Mouse (Mus musculus): Measurements from ENCODE around the gene Anks3. TPM values are rescaled to one million over a fixed set of nuclear protein-coding genes. Genes with fewer than 3 reads are reported as not detected.

Anks3 gene
- 13.5 and 15.8 TPM in 2 replicates for polyA plus RNA-seq (2021; fragmentation: Nextera tagmentation)
- long read RNA-seq, experiment 1, transcript Anks3-201 (17 exons, 2,398 nt) = major isoform, 6 of 29 reads
- long read RNA-seq, experiment 1, partial matches to known transcripts = 5 of 29 reads
- long read RNA-seq, experiment 1, other reads (novel, unspliced or antisense) = 17 of 29 reads
- long read RNA-seq, experiment 2, transcript Anks3-201 (17 exons, 2,398 nt) = major isoform, 56 of 188 reads
- long read RNA-seq, experiment 2, transcript Anks3-206 (11 exons, 1,779 nt) = minor isoform, 6 of 188 reads
- long read RNA-seq, experiment 2, partial matches to known transcripts = 26 of 188 reads
- long read RNA-seq, experiment 2, other reads (novel, unspliced or antisense) = 100 of 188 reads

GRCm38 (mm10) chr16:4963797-4964709 is at the start of gene Anks3:
Anks3 (minus strand) TSS chr16:4964205.

GRCm38 (mm10) chr16:5013054-5013838 is 49.2 kb upstream of the Anks3 start, which contains the start of gene Rogdi:
Rogdi (minus strand) TSS chr16:5013553.

GRCm38 (mm10) chr16:5007067-5007466 is 43.1 kb upstream of the Anks3 start, which contains the start of gene Smim22:
Smim22 (plus strand) TSS chr16:5007288.

GRCm38 (mm10) chr16:4997553-4997952 is 33.5 kb upstream of the Anks3 start, which contains the start of gene Sept12:
Sept12 (minus strand) TSS chr16:4997852.

GRCm38 (mm10) chr16:4938461-4938860 is 25.5 kb downstream of the Anks3 start, which contains the start of gene Nudt16l1:
Nudt16l1 (plus strand) TSS chr16:4938761.

Other genes starting within 250 kb of the Anks3 start
- 24.5 and 25.1 TPM in 2 replicates for gene Nmral1, start 244.8 kb downstream of the Anks3 start, polyA plus RNA-seq (2021; fragmentation: Nextera tagmentation)
- 169 and 176 TPM in 2 replicates for gene Hmox2, start 237.8 kb downstream of the Anks3 start, polyA plus RNA-seq (2021; fragmentation: Nextera tagmentation)
- gene Cdip1, start 173.9 kb downstream of the Anks3 start, polyA plus RNA-seq (2021; fragmentation: Nextera tagmentation) = 195 and 210 TPM in 2 replicates
- gene 4930562C15Rik, start 128.8 kb downstream of the Anks3 start, polyA plus RNA-seq (2021; fragmentation: Nextera tagmentation) = not detected in 2 replicates
- 58.3 and 62.3 TPM in 2 replicates for gene Ubald1, start 83.9 kb downstream of the Anks3 start, polyA plus RNA-seq (2021; fragmentation: Nextera tagmentation)
- 95.1 and 98.6 TPM in 2 replicates for gene Mgrn1, start 78.0 kb downstream of the Anks3 start, polyA plus RNA-seq (2021; fragmentation: Nextera tagmentation)
- gene Nudt16l1, start 25.4 kb downstream of the Anks3 start, polyA plus RNA-seq (2021; fragmentation: Nextera tagmentation) = 101 TPM in 2 replicates
- not detected in 2 replicates for gene Sept12, start 33.6 kb upstream of the Anks3 start, polyA plus RNA-seq (2021; fragmentation: Nextera tagmentation)
- gene Smim22, start 43.1 kb upstream of the Anks3 start, polyA plus RNA-seq (2021; fragmentation: Nextera tagmentation) = 1.5 and 14.4 TPM in 2 replicates
- 289 and 309 TPM in 2 replicates for gene Rogdi, start 49.3 kb upstream of the Anks3 start, polyA plus RNA-seq (2021; fragmentation: Nextera tagmentation)
- gene Glyr1, start 85.7 kb upstream of the Anks3 start, polyA plus RNA-seq (2021; fragmentation: Nextera tagmentation) = 55.7 and 68.7 TPM in 2 replicates
- gene Ubn1, start 85.9 kb upstream of the Anks3 start, polyA plus RNA-seq (2021; fragmentation: Nextera tagmentation) = 4.0 and 4.1 TPM in 2 replicates
- 0.18 and 0.19 TPM in 2 replicates for gene Ppl, start 168.2 kb upstream of the Anks3 start, polyA plus RNA-seq (2021; fragmentation: Nextera tagmentation)
- gene Sec14l5, start 182.9 kb upstream of the Anks3 start, polyA plus RNA-seq (2021; fragmentation: Nextera tagmentation) = 0.88 and 1.0 TPM in 2 replicates
- 13.4 and 15.5 TPM in 2 replicates for gene Nagpa, start 239.8 kb upstream of the Anks3 start, polyA plus RNA-seq (2021; fragmentation: Nextera tagmentation)